ENCODE assay signal across 17 mouse cellular contexts in the genomic region with DNA sequence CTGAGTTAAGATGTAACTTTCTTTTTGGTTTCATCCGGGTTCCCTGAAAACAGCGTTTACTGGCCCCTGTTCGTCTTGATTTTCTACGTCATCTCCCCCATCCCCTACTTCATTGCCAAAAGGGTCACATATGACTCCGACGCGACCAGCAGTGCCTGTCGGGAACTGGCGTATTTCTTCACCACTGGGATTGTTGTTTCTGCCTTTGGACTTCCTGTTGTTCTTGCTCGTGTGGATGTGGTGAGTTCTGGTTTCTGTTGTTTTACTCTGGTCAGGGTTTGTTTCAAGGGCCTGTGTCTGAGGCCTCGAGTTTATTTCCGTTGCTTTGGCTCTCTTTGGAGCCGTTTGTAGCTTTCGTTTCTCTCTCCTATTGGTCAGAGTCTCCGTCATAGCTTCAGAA. TPM values are rescaled to one million over a fixed set of nuclear protein-coding genes. Genes with fewer than 3 reads are reported as not detected.
A peak's percentile ranks its signal among the peaks of the same experiment; 100 is the strongest.
DNase-seq lines count a peak whose midpoint lies in the region; ATAC-seq and TF ChIP-seq lines count a peak whose summit lies in the region.
"Had no signal": no experiment of that assay in that cellular context is flagged by ENCODE, and none has a peak within 500 bp of the region (broad histone marks: within the 10 kb centered on the region; RNA-seq: fewer than 3 reads in every experiment).

No protein-coding gene starts in this region.

- H3K36me3 ChIP-seq in MEL (ENCODE audit: control insufficient read depth in 1 of 2, insufficient read depth in 2 of 2, low read length in 2 of 2), result peaks cover 19 to 55% of the 10 kb centered on the region in 2 experiments
- peaks cover 39% of the 10 kb centered on the region for H3K36me3 ChIP-seq in liver, embryonic 14.5 days (replicated peaks; ENCODE audit: control insufficient read depth, insufficient read depth, low read depth)

- H3K27me3 ChIP-seq in MEL (ENCODE audit: control insufficient read depth in 1 of 2, insufficient read depth in 2 of 2, low read length in 2 of 2), result no peaks in the 10 kb centered on the region
- H3K27me3 ChIP-seq in liver, embryonic 14.5 days (ENCODE audit: control insufficient read depth, insufficient read depth, low read length), result no peaks in the 10 kb centered on the region
- H3K27me3 ChIP-seq: embryonic facial prominence, embryonic 12.5 days; midbrain, embryonic 12.5 days had no signal

- ATAC-seq in liver, embryonic 14.5 days (ENCODE audit: insufficient read depth), result no peak
- ATAC-seq: activated CD4-positive, CD25-positive, alpha-beta regulatory T cell, adult 4 months; hindbrain, embryonic 16.5 days had no signal

- no peak for TF ChIP-seq RAD21 in MEL (IDR thresholded peaks at IDR 0.05; ENCODE audit: low read depth, low read length)

- H3K9ac ChIP-seq in MEL (ENCODE audit: control insufficient read depth, low read depth, low read length, poor library complexity, severe bottlenecking), result peak overlapping the region; percentile 55; the same call in 1 of the 2 replicates
- no peak overlapping the region for H3K9ac ChIP-seq in liver, embryonic 14.5 days (replicated peaks)
- H3K9ac ChIP-seq: embryonic facial prominence, embryonic 12.5 days; midbrain, embryonic 12.5 days had no signal

- peak overlapping the region; percentile 31; the same call in 1 of the 2 replicates for H3K4me2 ChIP-seq in liver, embryonic 14.5 days (ENCODE audit: low read depth)
- H3K4me2 ChIP-seq: embryonic facial prominence, embryonic 12.5 days; midbrain, embryonic 12.5 days had no signal

- peaks cover 33 to 46% of the 10 kb centered on the region in 2 experiments for H3K4me1 ChIP-seq in MEL (ENCODE audit: control insufficient read depth in 1 of 2, insufficient read depth in 2 of 2, low read length in 2 of 2)
- peaks cover 37 to 55% of the 10 kb centered on the region in 2 experiments for H3K4me1 ChIP-seq in liver, embryonic 14.5 days (replicated peaks; ENCODE audit: control insufficient read depth in 2 of 2, insufficient read depth in 2 of 2, low read length in 1 of 2)
- H3K4me1 ChIP-seq: midbrain, embryonic 12.5 days had no signal

- H3K27ac ChIP-seq in MEL (ENCODE audit: control insufficient read depth, low read depth, low read length), result peak overlapping the region; percentile 99
- peak overlapping the region; percentile 46 for H3K27ac ChIP-seq in liver, embryonic 14.5 days
- H3K27ac ChIP-seq: embryonic facial prominence, embryonic 12.5 days; midbrain, embryonic 12.5 days had no signal

- TF ChIP-seq EP300 in MEL (IDR thresholded peaks at IDR 0.05; ENCODE audit: low read depth in 1 of 2, low read length in 2 of 2), result no peak
- TF ChIP-seq EP300 in liver, embryonic 14.5 days (IDR thresholded peaks at IDR 0.05; ENCODE audit: low read depth), result no peak

- peak; percentile 30 to 58 for DNase-seq in kidney, postnatal 36 days
- no peak for DNase-seq in kidney, adult 9 months
- DNase-seq in MEL (ENCODE audit: low read depth, low spot score), result peak; percentile 12
- peak; percentile 46 for DNase-seq in heart, adult 8-10 months (ENCODE audit: low spot score)
- no peak for DNase-seq in liver, embryonic 14.5 days (ENCODE audit: low read depth in 3 of 3, low spot score in 3 of 3)
- no peak for DNase-seq in right cerebral cortex, postnatal 36 days (ENCODE audit: low spot score in 2 of 2)
- DNase-seq in right cerebral cortex, postnatal 25 days, result no peak
- DNase-seq: adrenal gland, postnatal 36 days; gastrocnemius, postnatal 10 days; kidney, adult 18-20 months; layer of hippocampus, adult 9-11 months; thymus, postnatal 25 days had no signal

- WGBS in liver, embryonic 14.5 days (ENCODE audit: insufficient replicate concordance), result 70% methylated on average over 15 of the region's 15 CpGs

- TF ChIP-seq CTCF in MEL (IDR thresholded peaks at IDR 0.05 in 2 of 3, conservative IDR thresholded peaks at IDR 0.05 in 1 of 3; ENCODE audit: control insufficient read depth in 1 of 3, insufficient read depth in 1 of 3, low read depth in 2 of 3, low read length in 3 of 3, poor library complexity in 1 of 3, severe bottlenecking in 1 of 3), result no peak
- no peak for TF ChIP-seq CTCF in liver, embryonic 14.5 days (IDR thresholded peaks at IDR 0.05; ENCODE audit: low read depth)

- H3K9me3 ChIP-seq in MEL (replicated peaks; ENCODE audit: insufficient read depth, low read length), result no peaks in the 10 kb centered on the region
- H3K9me3 ChIP-seq in liver, embryonic 14.5 days (ENCODE audit: control insufficient read depth, low read length), result no peaks in the 10 kb centered on the region
- H3K9me3 ChIP-seq: embryonic facial prominence, embryonic 12.5 days; midbrain, embryonic 12.5 days had no signal

- peaks cover 24% of the 10 kb centered on the region for H3K79me2 ChIP-seq in MEL (ENCODE audit: control insufficient read depth, insufficient read depth, low read length, poor library complexity)

- TF ChIP-seq POLR2A in MEL (IDR thresholded peaks at IDR 0.05; ENCODE audit: control insufficient read depth in 1 of 2, insufficient read depth in 1 of 2, low read depth in 1 of 2, low read length in 2 of 2, poor library complexity in 1 of 2), result no peak

- H3K4me3 ChIP-seq in MEL (ENCODE audit: control insufficient read depth in 1 of 2, insufficient read depth in 1 of 2, low read depth in 2 of 2, low read length in 2 of 2), result no peak overlapping the region; a peak in 1 of 4 replicates
- H3K4me3 ChIP-seq in liver, embryonic 14.5 days (ENCODE audit: insufficient read depth in 1 of 2, low read depth in 2 of 2, low read length in 2 of 2), result no peak overlapping the region
- H3K4me3 ChIP-seq: embryonic facial prominence, embryonic 12.5 days; midbrain, embryonic 12.5 days; myocyte had no signal

TF ChIP-seq in MEL, 35 proteins besides CTCF, POLR2A, EP300 and RAD21:
- TF ChIP-seq MAFK (IDR thresholded peaks at IDR 0.05; ENCODE audit: borderline replicate concordance, low read depth, low read length), result no peak
- TF ChIP-seq POLR2AphosphoS2 (IDR thresholded peaks at IDR 0.05; ENCODE audit: low read length), result no peak
- no peak for TF ChIP-seq NRF1 (IDR thresholded peaks at IDR 0.05; ENCODE audit: insufficient read depth, low read depth, low read length, poor library complexity, severe bottlenecking)
- no peak for TF ChIP-seq JUND (IDR thresholded peaks at IDR 0.05; ENCODE audit: low read depth, low read length)
- no peak for TF ChIP-seq CHD1 (IDR thresholded peaks at IDR 0.05; ENCODE audit: low read depth, low read length)
- no peak for TF ChIP-seq MYB (IDR thresholded peaks at IDR 0.05; ENCODE audit: low read depth, low read length)
- no peak for TF ChIP-seq GATA1 (IDR thresholded peaks at IDR 0.05; ENCODE audit: low read depth, low read length)
- TF ChIP-seq SIN3A (IDR thresholded peaks at IDR 0.05; ENCODE audit: low read length), result no peak
- no peak for TF ChIP-seq SMC3 (IDR thresholded peaks at IDR 0.05; ENCODE audit: low read depth, low read length)
- no peak for TF ChIP-seq GABPA (IDR thresholded peaks at IDR 0.05; ENCODE audit: low read depth, low read length)
- no peak for TF ChIP-seq POLR2AphosphoS5 (IDR thresholded peaks at IDR 0.05; ENCODE audit: borderline replicate concordance, low read depth, low read length)
- TF ChIP-seq HCFC1 (IDR thresholded peaks at IDR 0.05; ENCODE audit: low read depth, low read length), result no peak
- TF ChIP-seq ELF1 (IDR thresholded peaks at IDR 0.05; ENCODE audit: low read depth, low read length), result no peak

RNA-seq across cellular contexts. Expression of gene Leprot, which starts 8.5 kb away (rescaled TPM):
- total RNA-seq in MEL (2012; rRNA removed), result 39.6 and 51.7 TPM in 2 replicates
- 10 to 100 TPM in 1 of 2 experiments, not detected in 1; 51.5 TPM for polyA plus RNA-seq in MEL (2012; ENCODE audit: insufficient read depth in 1 of 2, insufficient read length in 2 of 2, low read depth in 1 of 2, low replicate concordance in 2 of 2, missing spikeins in 1 of 2)
- total RNA-seq in heart, adult 8-10 months (2022), result 10 to 100 TPM; 24.6 to 30.6 (median 25.8) TPM
- polyA plus RNA-seq in liver, embryonic 14.5 days (2012; rRNA removed), result 35.5 and 43.7 TPM in 2 replicates
- polyA plus RNA-seq in liver, embryonic 14.5 days (2014; fragmentation: Nextera tagmentation; extraction: Ambion mirVana), result 51.1 and 55.6 TPM in 2 replicates

Comparison
In these comparisons a context has a peak if more than half of its experiments do, and no peak if none do; other contexts are left out.
1. DNase-seq: peak in kidney, postnatal 36 days (2 of 2), MEL (single experiment) and heart, adult 8-10 months (single experiment); none in kidney, adult 9 months (single experiment), liver, embryonic 14.5 days (0 of 3), right cerebral cortex, postnatal 36 days (0 of 2) and right cerebral cortex, postnatal 25 days (single experiment).